Comparison of ENCODE assay signal across 8 mouse cellular contexts in genomic region chr5:142902506-142903314, GRCm38 (mm10). TPM values are rescaled to one million over a fixed set of nuclear protein-coding genes. Genes with fewer than 3 reads are reported as not detected.
DNase-seq lines count a peak whose midpoint lies in the region; ATAC-seq and TF ChIP-seq lines count a peak whose summit lies in the region.

No protein-coding gene starts in this region.

- no peak for ATAC-seq in heart, embryonic 15.5 days (replicated peaks; ENCODE audit: insufficient number of reproducible peaks, insufficient read depth, low FRiP score, low read depth)
- ATAC-seq in midbrain, embryonic 12.5 days (ENCODE audit: low FRiP score, low read depth) = no peak

- H3K36me3 ChIP-seq in MEL (ENCODE audit: control insufficient read depth in 1 of 2, insufficient read depth in 2 of 2, low read length in 2 of 2) = peaks cover 13% of the 10 kb centered on the region in 2 experiments
- peaks cover 48% of the 10 kb centered on the region for H3K36me3 ChIP-seq in heart, embryonic 15.5 days
- H3K36me3 ChIP-seq in midbrain, embryonic 12.5 days = peaks cover 64% of the 10 kb centered on the region

- no peak for TF ChIP-seq EP300 in MEL (IDR thresholded peaks at IDR 0.05; ENCODE audit: low read depth in 1 of 2, low read length in 2 of 2)

- H3K27ac ChIP-seq in gastrocnemius, adult 2 months = peak overlapping the region; percentile 100
- H3K27ac ChIP-seq in MEL (ENCODE audit: control insufficient read depth, low read depth, low read length) = no peak overlapping the region; the same call in 1 of the 2 replicates
- peak overlapping the region; percentile 100 for H3K27ac ChIP-seq in heart, embryonic 15.5 days
- peak overlapping the region; percentile 63 for H3K27ac ChIP-seq in midbrain, embryonic 12.5 days (replicated peaks)

- no peaks in the 10 kb centered on the region for H3K9me3 ChIP-seq in MEL (replicated peaks; ENCODE audit: insufficient read depth, low read length)
- H3K9me3 ChIP-seq in heart, embryonic 15.5 days (replicated peaks) = no peaks in the 10 kb centered on the region
- no peaks in the 10 kb centered on the region for H3K9me3 ChIP-seq in midbrain, embryonic 12.5 days

- peak overlapping the region; percentile 99 for H3K4me3 ChIP-seq in gastrocnemius, adult 2 months
- H3K4me3 ChIP-seq in MEL (ENCODE audit: control insufficient read depth in 1 of 2, insufficient read depth in 1 of 2, low read depth in 2 of 2, low read length in 2 of 2) = no peak overlapping the region
- peak overlapping the region; percentile 96 for H3K4me3 ChIP-seq in heart, embryonic 15.5 days
- H3K4me3 ChIP-seq in midbrain, embryonic 12.5 days = no peak overlapping the region

- peak in 1 of 2 experiments; percentile 70; a peak in 2 of 4 replicates for TF ChIP-seq POLR2A in MEL (IDR thresholded peaks at IDR 0.05; ENCODE audit: control insufficient read depth in 1 of 2, insufficient read depth in 1 of 2, low read depth in 1 of 2, low read length in 2 of 2, poor library complexity in 1 of 2)

- H3K9ac ChIP-seq in MEL (ENCODE audit: control insufficient read depth, low read depth, low read length, poor library complexity, severe bottlenecking) = no peak overlapping the region
- 0 out of 2 replicates have a peak overlapping the region, but pooled peaks have one; percentile 1 for H3K9ac ChIP-seq in heart, embryonic 15.5 days
- H3K9ac ChIP-seq in midbrain, embryonic 12.5 days (replicated peaks) = 0 out of 2 replicates have a peak overlapping the region, but pooled peaks have one; percentile 20

- no peaks in the 10 kb centered on the region for H3K27me3 ChIP-seq in MEL (ENCODE audit: control insufficient read depth in 1 of 2, insufficient read depth in 2 of 2, low read length in 2 of 2)
- no peaks in the 10 kb centered on the region for H3K27me3 ChIP-seq in heart, embryonic 15.5 days
- no peaks in the 10 kb centered on the region for H3K27me3 ChIP-seq in midbrain, embryonic 12.5 days

- H3K79me2 ChIP-seq in MEL (ENCODE audit: control insufficient read depth, insufficient read depth, low read length, poor library complexity) = peaks cover 20% of the 10 kb centered on the region

- DNase-seq in gastrocnemius, adult 2 months = no peak
- DNase-seq in gastrocnemius, postnatal 25 days = no peak
- DNase-seq in MEL (ENCODE audit: low read depth, low spot score) = peak; percentile 40
- DNase-seq in left cerebral cortex, postnatal 36 days (ENCODE audit: low spot score in 2 of 2) = no peak
- no peak for DNase-seq in kidney, postnatal 14 days
- no peak for DNase-seq in layer of hippocampus, adult 9-11 months

- peaks cover 0 to 15% of the 10 kb centered on the region in 2 experiments; a peak in 3 of 4 replicates for H3K4me1 ChIP-seq in MEL (ENCODE audit: control insufficient read depth in 1 of 2, insufficient read depth in 2 of 2, low read length in 2 of 2)
- peaks cover 27% of the 10 kb centered on the region for H3K4me1 ChIP-seq in heart, embryonic 15.5 days (replicated peaks)
- H3K4me1 ChIP-seq in midbrain, embryonic 12.5 days = peaks cover 29% of the 10 kb centered on the region

- TF ChIP-seq RAD21 in MEL (IDR thresholded peaks at IDR 0.05; ENCODE audit: low read depth, low read length) = no peak

- intact Hi-C loops in gastrocnemius, adult 2 months (cut with DNase I) = no loop called here
- intact Hi-C loops in left cerebral cortex, postnatal 36 days (cut with DNase I) = no loop called here

- H3K4me2 ChIP-seq in heart, embryonic 15.5 days = peak overlapping the region; percentile 74
- peak overlapping the region; percentile 8; the same call in 1 of the 2 replicates for H3K4me2 ChIP-seq in midbrain, embryonic 12.5 days (replicated peaks)

- WGBS in heart, embryonic 15.5 days = 44% methylated on average over 5 of the region's 5 CpGs
- WGBS in midbrain, embryonic 12.5 days = 63% methylated on average over 5 of the region's 5 CpGs

- TF ChIP-seq CTCF in gastrocnemius, adult 2 months (IDR thresholded peaks at IDR 0.05) = no peak
- TF ChIP-seq CTCF in MEL (IDR thresholded peaks at IDR 0.05 in 2 of 3, conservative IDR thresholded peaks at IDR 0.05 in 1 of 3; ENCODE audit: control insufficient read depth in 1 of 3, insufficient read depth in 1 of 3, low read depth in 2 of 3, low read length in 3 of 3, poor library complexity in 1 of 3, severe bottlenecking in 1 of 3) = no peak

TF ChIP-seq in MEL, 35 proteins besides CTCF, POLR2A, EP300 and RAD21:
- TF ChIP-seq POLR2AphosphoS2 (IDR thresholded peaks at IDR 0.05; ENCODE audit: low read length) = peak; percentile 89
- TF ChIP-seq E2F4 (IDR thresholded peaks at IDR 0.05; ENCODE audit: borderline replicate concordance, low read depth, low read length) = no peak
TF ChIP-seq in MEL: peak in this region for 1.

RNA-seq across cellular contexts. Expression of gene Actb, which starts 3.8 kb away (rescaled TPM):
- total RNA-seq in gastrocnemius, adult 2 months (2021) = 100 to 1,000 TPM; 365 to 571 TPM
- total RNA-seq in gastrocnemius, postnatal 25 days (2021) = 100 to 1,000 TPM; 487 to 619 TPM
- 3,019 and 3,042 TPM in 2 replicates for total RNA-seq in MEL (2012; rRNA removed)
- polyA plus RNA-seq in MEL (2012; ENCODE audit: insufficient read depth in 1 of 2, insufficient read length in 2 of 2, low read depth in 1 of 2, low replicate concordance in 2 of 2, missing spikeins in 1 of 2) = 1,000 to 10,000 TPM; 1,403 to 4,417 TPM
- 5,943 and 6,493 TPM in 2 replicates for polyA plus RNA-seq in heart, embryonic 15.5 days (2015; fragmentation: Nextera tagmentation; extraction: Ambion mirVana)
- polyA plus RNA-seq in midbrain, embryonic 12.5 days (2016; fragmentation: Nextera tagmentation; extraction: Ambion mirVana) = 12,547 and 14,098 TPM in 2 replicates
- 1,000 to 10,000 TPM; 2,229 to 2,541 TPM for total RNA-seq in left cerebral cortex, postnatal 36 days (2021)

RNA-seq across cellular contexts. Expression of gene Fbxl18, which starts 7.5 kb away (rescaled TPM):
- total RNA-seq in gastrocnemius, adult 2 months (2021) = 1 to 10 TPM; 5.8 to 6.2 TPM
- total RNA-seq in gastrocnemius, postnatal 25 days (2021) = 1 to 10 TPM; 5.6 to 6.8 TPM
- 3.9 and 4.6 TPM in 2 replicates for total RNA-seq in MEL (2012; rRNA removed)
- polyA plus RNA-seq in MEL (2012; ENCODE audit: insufficient read depth in 1 of 2, insufficient read length in 2 of 2, low read depth in 1 of 2, low replicate concordance in 2 of 2, missing spikeins in 1 of 2) = 1 to 10 TPM in 1 of 2 experiments, not detected in 1; 7.4 TPM
- 7.7 and 9.9 TPM in 2 replicates for polyA plus RNA-seq in heart, embryonic 15.5 days (2015; fragmentation: Nextera tagmentation; extraction: Ambion mirVana)
- 27.7 and 28.9 TPM in 2 replicates for polyA plus RNA-seq in midbrain, embryonic 12.5 days (2016; fragmentation: Nextera tagmentation; extraction: Ambion mirVana)
- 10 to 100 TPM; 30.4 to 34.1 TPM for total RNA-seq in left cerebral cortex, postnatal 36 days (2021)

RNA-seq across cellular contexts. Expression of gene Fscn1, which starts 57.4 kb away (rescaled TPM):
- 1 to 10 TPM; 4.4 to 7.3 TPM for total RNA-seq in gastrocnemius, adult 2 months (2021)
- total RNA-seq in gastrocnemius, postnatal 25 days (2021) = 10 to 100 TPM; 13.4 to 17.6 TPM
- not detected in 2 replicates for total RNA-seq in MEL (2012; rRNA removed)
- not detected for polyA plus RNA-seq in MEL (2012; ENCODE audit: insufficient read depth in 1 of 2, insufficient read length in 2 of 2, low read depth in 1 of 2, low replicate concordance in 2 of 2, missing spikeins in 1 of 2)
- 108 and 137 TPM in 2 replicates for polyA plus RNA-seq in heart, embryonic 15.5 days (2015; fragmentation: Nextera tagmentation; extraction: Ambion mirVana)
- polyA plus RNA-seq in midbrain, embryonic 12.5 days (2016; fragmentation: Nextera tagmentation; extraction: Ambion mirVana) = 707 and 742 TPM in 2 replicates
- total RNA-seq in left cerebral cortex, postnatal 36 days (2021) = 100 to 1,000 TPM; 310 to 396 TPM

Comparison
In these comparisons a context has a peak if more than half of its experiments do, and no peak if none do; other contexts are left out.
1. H3K4me3 ChIP-seq: peak in gastrocnemius, adult 2 months (single experiment) and heart, embryonic 15.5 days (single experiment); none in MEL (0 of 2) and midbrain, embryonic 12.5 days (single experiment).
2. RNA of gene Fscn1, which starts 57.4 kb away (total RNA-seq): 310 to 396 TPM in left cerebral cortex, postnatal 36 days; 13.4 to 17.6 TPM in gastrocnemius, postnatal 25 days, 4.4 to 7.3 TPM in gastrocnemius, adult 2 months and not detected in MEL; every median in the first group is over 10 times any median in the second.